Mouse (Mus musculus) heart, adult 10 weeks (tissue): ENCODE results near the gene Ogfrl1. TPM values are rescaled to one million over a fixed set of nuclear protein-coding genes. Genes with fewer than 3 reads are reported as not detected.

Source experiments
- polyA plus RNA-seq: library from polyadenylated mRNA; stranded (reverse); fragments of 350-450 nt; fragmentation: Illumina TruSeq; extraction: RNeasy Lipid Tissue Mini Kit (QIAGEN cat#74804); gene quantifications from one replicate; pipeline ENCODE4 v1.2.3, GENCODE M21; 2014; ENCODE audit warnings: low read depth, low replicate concordance

Ogfrl1 gene
- polyA plus RNA-seq, result 12.4 TPM

GRCm38 (mm10) chr1:23397623-23398022 lies at the start of gene Ogfrl1:
Gene Ogfrl1 (minus strand): TSS chr1:23397772.

